Mouse (Mus musculus) liver, postnatal 0 days (tissue): ENCODE results near the gene Olfr877.

Experiments used
- CTCF ChIP-seq: sonication (generic); IDR thresholded peaks from 2 replicates; pipeline ENCODE4 v1.5.1; 2016; ENCODE audit warnings: antibody characterized with exemption, low read depth
- EP300 ChIP-seq: IDR thresholded peaks from 2 replicates; pipeline ENCODE4 v1.6.1; 2016; ENCODE audit warnings: antibody characterized with exemption, low read depth, mild to moderate bottlenecking

DNA sequence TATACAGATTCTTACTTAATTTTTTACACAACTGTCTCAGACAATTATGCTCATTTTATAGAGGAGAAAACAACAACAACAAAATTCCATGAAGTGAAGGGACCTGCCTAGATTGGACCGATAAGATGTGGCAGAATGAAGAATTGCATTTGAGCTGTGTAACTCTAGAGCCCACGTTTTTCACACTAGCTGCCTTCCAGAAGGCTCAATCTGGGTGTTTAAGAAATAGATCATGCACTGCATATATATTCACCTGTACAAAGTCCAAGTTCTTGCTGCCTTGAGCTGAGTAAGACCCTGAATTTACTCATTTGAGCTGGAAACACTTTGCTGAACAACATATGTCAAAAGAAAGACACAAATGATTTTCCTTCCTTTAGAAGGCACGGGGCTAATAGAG is 51.5 kb downstream of the Olfr877 start:
- TF ChIP-seq EP300 (no peak), CTCF (no peak)
